Mouse (Mus musculus): ENCODE results near the gene Hdac4. TPM values are rescaled to one million over a fixed set of nuclear protein-coding genes. Genes with fewer than 3 reads are reported as not detected.

Gene Hdac4
- polyA plus RNA-seq, 1 experiment, result 21.2 TPM

DNA sequence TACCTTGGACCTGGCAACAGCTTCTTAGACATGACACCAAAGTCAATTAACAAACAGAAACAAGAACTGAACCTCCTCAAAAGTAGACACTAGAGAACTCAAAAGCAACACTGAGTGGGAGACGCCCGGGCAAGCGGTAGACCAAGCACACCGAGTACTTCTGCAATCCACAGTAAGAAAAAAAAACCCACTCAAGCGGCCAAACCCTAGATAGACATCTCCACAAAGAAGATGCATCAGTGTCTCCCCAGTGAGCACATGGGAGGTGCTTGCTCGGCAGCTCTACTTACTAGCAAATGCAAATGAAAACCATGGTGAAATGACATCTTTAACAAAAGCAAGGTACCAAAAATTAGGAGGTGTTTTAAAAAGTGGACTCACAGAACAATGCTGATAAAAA, 67.7 kb downstream of the Hdac4 start:
- TF ChIP-seq USF1 (IDR thresholded peaks at IDR 0.05; ENCODE audit: low read depth) (no peak), SRF (IDR thresholded peaks at IDR 0.05; ENCODE audit: control insufficient read depth, insufficient read length, low read depth) (no peak), POLR2AphosphoS2 (IDR thresholded peaks at IDR 0.05; ENCODE audit: insufficient read length, low read depth) (no peak), MYOG (IDR thresholded peaks at IDR 0.05; ENCODE audit: control insufficient read depth in 1 of 3, insufficient read depth in 1 of 3, insufficient read length in 2 of 3, low read depth in 2 of 3) (no peak), TCF12 (IDR thresholded peaks at IDR 0.05; ENCODE audit: insufficient read depth, poor library complexity, severe bottlenecking) (no peak), MAX (IDR thresholded peaks at IDR 0.05; ENCODE audit: low read depth) (no peak), CEBPB (IDR thresholded peaks at IDR 0.05; ENCODE audit: insufficient read depth, poor library complexity, severe bottlenecking) (no peak), REST (IDR thresholded peaks at IDR 0.05; ENCODE audit: insufficient read depth, insufficient read length) (no peak), POLR2A (IDR thresholded peaks at IDR 0.05; ENCODE audit: insufficient read length, low read depth) (no peak)
- peak overlapping the region; percentile 42 for H3K4me2 ChIP-seq (ENCODE audit: low read depth)
- no peak overlapping the region for H3ac ChIP-seq (ENCODE audit: control insufficient read depth, insufficient read length)
- H3K27me3 ChIP-seq (ENCODE audit: control insufficient read depth, insufficient read depth, insufficient read length), result no peaks in the 10 kb centered on the region
- no peaks in the 10 kb centered on the region for H3K36me3 ChIP-seq (ENCODE audit: control insufficient read depth, insufficient read depth)
- peaks cover 73% of the 10 kb centered on the region for H3K79me2 ChIP-seq (ENCODE audit: control insufficient read depth, insufficient read depth)
- H3K4me3 ChIP-seq, result no peak overlapping the region

GRCm38 (mm10) chr1:92127366-92127765, 68.1 kb downstream of the Hdac4 start:
- peak overlapping the region; percentile 42 for H3K4me2 ChIP-seq (ENCODE audit: low read depth)
- no peak overlapping the region for H3K4me3 ChIP-seq
- no peak overlapping the region for H3ac ChIP-seq (ENCODE audit: control insufficient read depth, insufficient read length)
- H3K27me3 ChIP-seq (ENCODE audit: control insufficient read depth, insufficient read depth, insufficient read length), result no peaks in the 10 kb centered on the region
- TF ChIP-seq TCF12 (IDR thresholded peaks at IDR 0.05; ENCODE audit: insufficient read depth, poor library complexity, severe bottlenecking), result peak; percentile 60
- peak; percentile 50 to 85 (median 58) for TF ChIP-seq MYOD1 (IDR thresholded peaks at IDR 0.05; ENCODE audit: control insufficient read depth in 1 of 3, insufficient read length in 2 of 3, low read depth in 2 of 3)
- TF ChIP-seq MYOG (IDR thresholded peaks at IDR 0.05; ENCODE audit: control insufficient read depth in 1 of 3, insufficient read depth in 1 of 3, insufficient read length in 2 of 3, low read depth in 2 of 3), result peak in 2 of 3 experiments; percentile 44 to 79
- TF ChIP-seq TCF3 (IDR thresholded peaks at IDR 0.05; ENCODE audit: insufficient read length, low read depth), result no peak
- TF ChIP-seq SRF (IDR thresholded peaks at IDR 0.05; ENCODE audit: control insufficient read depth, insufficient read length, low read depth), result no peak
- H3K36me3 ChIP-seq (ENCODE audit: control insufficient read depth, insufficient read depth), result no peaks in the 10 kb centered on the region
- H3K79me2 ChIP-seq (ENCODE audit: control insufficient read depth, insufficient read depth), result peaks cover 73% of the 10 kb centered on the region

DNA sequence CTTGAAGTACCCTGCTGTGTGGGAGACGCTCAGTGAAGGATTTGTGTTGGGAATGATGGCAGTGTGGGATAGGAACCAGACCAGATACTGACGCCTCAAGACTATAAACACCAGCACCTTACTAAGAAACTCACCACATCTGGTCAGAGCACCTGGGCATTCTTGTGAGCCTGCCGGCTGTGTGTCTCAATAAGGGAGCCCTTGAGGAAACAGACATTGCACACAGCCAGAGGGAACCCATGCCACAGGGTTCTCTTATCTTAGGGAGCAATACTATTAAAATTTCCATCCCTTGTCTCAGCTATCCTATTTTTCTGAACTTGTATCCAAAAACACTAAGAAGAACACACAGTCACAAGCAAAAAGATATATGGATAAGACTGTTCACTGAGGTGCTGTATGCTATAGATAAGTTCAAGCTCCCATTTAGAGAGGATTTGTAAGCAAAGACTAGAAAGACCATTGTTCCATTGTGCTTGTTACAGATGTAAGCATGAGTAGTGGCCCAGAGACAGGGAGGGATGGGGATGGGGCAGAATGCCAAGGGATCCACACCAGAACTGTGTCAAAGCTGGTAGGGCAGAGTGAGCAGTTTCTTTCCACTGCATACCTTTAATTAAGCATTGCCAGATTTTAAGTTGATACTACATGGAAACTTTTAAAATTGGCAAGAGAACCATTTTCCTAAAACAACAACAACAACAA, 70.8 kb downstream of the Hdac4 start:
- H3K27me3 ChIP-seq (ENCODE audit: control insufficient read depth, insufficient read depth, insufficient read length), result no peaks in the 10 kb centered on the region
- no peaks in the 10 kb centered on the region for H3K36me3 ChIP-seq (ENCODE audit: control insufficient read depth, insufficient read depth)
- TF ChIP-seq MYOG (IDR thresholded peaks at IDR 0.05; ENCODE audit: control insufficient read depth in 1 of 3, insufficient read depth in 1 of 3, insufficient read length in 2 of 3, low read depth in 2 of 3), result no peak
- TF ChIP-seq E2F4 (IDR thresholded peaks at IDR 0.05; ENCODE audit: insufficient read depth), result no peak
- no peak for TF ChIP-seq MAX (IDR thresholded peaks at IDR 0.05; ENCODE audit: low read depth)
- TF ChIP-seq MYOD1 (IDR thresholded peaks at IDR 0.05; ENCODE audit: control insufficient read depth in 1 of 3, insufficient read length in 2 of 3, low read depth in 2 of 3), result no peak
- no peak for TF ChIP-seq POLR2A (IDR thresholded peaks at IDR 0.05; ENCODE audit: insufficient read length, low read depth)
- TF ChIP-seq POLR2AphosphoS2 (IDR thresholded peaks at IDR 0.05; ENCODE audit: insufficient read length, low read depth), result no peak
- TF ChIP-seq TCF3 (IDR thresholded peaks at IDR 0.05; ENCODE audit: insufficient read length, low read depth), result no peak
- TF ChIP-seq CEBPB (IDR thresholded peaks at IDR 0.05; ENCODE audit: insufficient read depth, poor library complexity, severe bottlenecking), result no peak
- TF ChIP-seq USF1 (IDR thresholded peaks at IDR 0.05; ENCODE audit: low read depth), result no peak
- no peak for TF ChIP-seq REST (IDR thresholded peaks at IDR 0.05; ENCODE audit: insufficient read depth, insufficient read length)
- TF ChIP-seq SRF (IDR thresholded peaks at IDR 0.05; ENCODE audit: control insufficient read depth, insufficient read length, low read depth), result no peak
- TF ChIP-seq TCF12 (IDR thresholded peaks at IDR 0.05; ENCODE audit: insufficient read depth, poor library complexity, severe bottlenecking), result no peak
- no peak overlapping the region for H3K4me2 ChIP-seq (ENCODE audit: low read depth)
- H3K4me3 ChIP-seq, result no peak overlapping the region
- no peak overlapping the region for H3ac ChIP-seq (ENCODE audit: control insufficient read depth, insufficient read length)
- H3K79me2 ChIP-seq (ENCODE audit: control insufficient read depth, insufficient read depth), result peaks cover 79% of the 10 kb centered on the region

DNA sequence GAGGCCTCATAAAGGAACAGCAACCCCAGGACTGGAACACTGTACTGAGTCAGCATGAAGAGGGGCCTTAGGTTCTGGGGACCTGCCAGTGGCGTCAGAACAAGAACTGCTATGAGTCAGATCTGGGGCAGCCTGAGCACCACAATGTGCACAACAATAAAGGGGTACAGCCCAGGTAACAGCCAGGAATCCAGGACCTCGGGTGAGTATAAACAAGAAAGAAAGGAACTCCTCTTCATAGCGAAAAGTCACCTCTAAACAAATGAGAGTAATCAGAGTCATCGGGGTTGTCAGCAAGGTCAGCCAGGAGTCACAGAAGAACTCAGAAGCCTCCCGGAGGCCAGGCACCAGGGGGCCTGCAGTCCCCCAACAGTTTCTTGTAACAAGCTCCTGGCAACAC, 76.2 kb downstream of the Hdac4 start:
- Histone ChIP-seq H3ac (ENCODE audit: control insufficient read depth, insufficient read length) (no peak overlapping the region), H3K36me3 (ENCODE audit: control insufficient read depth, insufficient read depth) (no peaks in the 10 kb centered on the region), H3K4me3 (no peak overlapping the region), H3K4me2 (ENCODE audit: low read depth) (no peak overlapping the region), H3K79me2 (ENCODE audit: control insufficient read depth, insufficient read depth) (peaks cover 87% of the 10 kb centered on the region), H3K27me3 (ENCODE audit: control insufficient read depth, insufficient read depth, insufficient read length) (no peaks in the 10 kb centered on the region)
- no peak for TF ChIP-seq MAX (IDR thresholded peaks at IDR 0.05; ENCODE audit: low read depth)
- no peak for TF ChIP-seq TCF3 (IDR thresholded peaks at IDR 0.05; ENCODE audit: insufficient read length, low read depth)
- no peak for TF ChIP-seq E2F4 (IDR thresholded peaks at IDR 0.05; ENCODE audit: insufficient read depth)
- TF ChIP-seq POLR2AphosphoS2 (IDR thresholded peaks at IDR 0.05; ENCODE audit: insufficient read length, low read depth), result no peak
- no peak for TF ChIP-seq REST (IDR thresholded peaks at IDR 0.05; ENCODE audit: insufficient read depth, insufficient read length)
- no peak for TF ChIP-seq USF1 (IDR thresholded peaks at IDR 0.05; ENCODE audit: low read depth)
- no peak for TF ChIP-seq TCF12 (IDR thresholded peaks at IDR 0.05; ENCODE audit: insufficient read depth, poor library complexity, severe bottlenecking)
- no peak for TF ChIP-seq CEBPB (IDR thresholded peaks at IDR 0.05; ENCODE audit: insufficient read depth, poor library complexity, severe bottlenecking)
- TF ChIP-seq SRF (IDR thresholded peaks at IDR 0.05; ENCODE audit: control insufficient read depth, insufficient read length, low read depth), result no peak
- no peak for TF ChIP-seq MYOD1 (IDR thresholded peaks at IDR 0.05; ENCODE audit: control insufficient read depth in 1 of 3, insufficient read length in 2 of 3, low read depth in 2 of 3)
- TF ChIP-seq MYOG (IDR thresholded peaks at IDR 0.05; ENCODE audit: control insufficient read depth in 1 of 3, insufficient read depth in 1 of 3, insufficient read length in 2 of 3, low read depth in 2 of 3), result no peak
- no peak for TF ChIP-seq POLR2A (IDR thresholded peaks at IDR 0.05; ENCODE audit: insufficient read length, low read depth)

Data from myocyte (in vitro differentiated cells).